32 mouse cellular contexts compared by ENCODE assay signal in the genomic region with DNA sequence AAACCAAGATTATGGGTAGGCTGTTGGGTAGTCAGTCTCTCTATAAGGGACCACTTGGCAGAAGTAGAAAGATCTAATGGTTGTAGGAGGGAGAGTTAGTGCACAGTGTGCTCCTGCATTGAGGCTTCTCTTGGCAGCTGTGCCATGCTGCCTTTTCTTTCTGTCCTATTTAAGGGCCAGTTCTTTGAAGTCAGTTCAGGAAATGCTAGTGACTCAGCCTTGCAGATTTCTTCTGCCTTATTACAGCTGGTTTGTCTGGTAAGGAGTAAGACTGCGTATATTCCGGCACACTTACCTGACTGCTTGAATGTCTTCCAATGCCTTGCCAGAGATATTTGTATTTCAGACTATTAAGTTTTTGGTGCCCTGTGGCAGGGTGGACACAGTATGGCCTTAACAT. TPM values are rescaled to one million over a fixed set of nuclear protein-coding genes. Genes with fewer than 3 reads are reported as not detected.
DNase-seq lines count a peak whose midpoint lies in the region; TF ChIP-seq lines count a peak whose summit lies in the region.
"Had no signal": no experiment of that assay in that cellular context is flagged by ENCODE, and none has a peak within 500 bp of the region (broad histone marks: within the 10 kb centered on the region; RNA-seq: fewer than 3 reads in every experiment).

No protein-coding gene starts in this region.

- no peaks in the 10 kb centered on the region for H3K4me1 ChIP-seq in olfactory bulb, adult 2 months (ENCODE audit: control insufficient read depth, insufficient read depth, low read length)
- H3K4me1 ChIP-seq: embryonic facial prominence, embryonic 10.5 days; embryonic facial prominence, embryonic 15.5 days; forebrain, embryonic 12.5 days; hindbrain, embryonic 15.5 days; midbrain, embryonic 13.5 days had no signal

- no peak overlapping the region for H3K4me3 ChIP-seq in olfactory bulb, adult 2 months (ENCODE audit: insufficient read depth, low read depth, low read length)
- H3K4me3 ChIP-seq: embryonic facial prominence, embryonic 10.5 days; embryonic facial prominence, embryonic 15.5 days; forebrain, embryonic 12.5 days; heart, embryonic 13.5 days; hindbrain, embryonic 10.5 days; hindbrain, embryonic 15.5 days; layer of hippocampus, adult 2 months; liver, embryonic 12.5 days; midbrain, embryonic 13.5 days had no signal

- intact Hi-C loops in left cerebral cortex, postnatal 4 days (cut with DNase I) = no loop called here

- TF ChIP-seq CTCF in olfactory bulb, adult 2 months (IDR thresholded peaks at IDR 0.05; ENCODE audit: insufficient read depth, low read depth, low read length) = no peak

- no peak for TF ChIP-seq POLR2A in olfactory bulb, adult 2 months (IDR thresholded peaks at IDR 0.05; ENCODE audit: insufficient read depth, low read depth, low read length)

- 14% methylated on average over 2 of the region's 2 CpGs for WGBS in olfactory bulb, adult 2 months

- H3K27ac ChIP-seq in olfactory bulb, adult 2 months (ENCODE audit: insufficient read depth, low read depth, low read length) = peak overlapping the region; percentile 80
- H3K27ac ChIP-seq: embryonic facial prominence, embryonic 10.5 days; embryonic facial prominence, embryonic 15.5 days; forebrain, embryonic 12.5 days; heart, embryonic 13.5 days; hindbrain, embryonic 10.5 days; hindbrain, embryonic 15.5 days; layer of hippocampus, adult 2 months; liver, embryonic 12.5 days; midbrain, embryonic 13.5 days; stomach, postnatal 0 days had no signal

- peak; percentile 64 to 80 for DNase-seq in adrenal gland, adult (ENCODE audit: inconsistent age in 2 of 2, low spot score in 1 of 2)
- DNase-seq in adrenal gland, postnatal 14 days = no peak
- peak; percentile 25 to 36 for DNase-seq in left cerebral cortex, adult 18-20 months (ENCODE audit: low spot score in 2 of 2)
- no peak for DNase-seq in left cerebral cortex, postnatal 4 days
- DNase-seq in right cerebral cortex, adult 2 months (ENCODE audit: low spot score in 2 of 2) = peak; percentile 18 to 20
- no peak for DNase-seq in right cerebral cortex, postnatal 14 days
- DNase-seq in layer of hippocampus, postnatal 10 days (ENCODE audit: low spot score in 2 of 2) = no peak
- DNase-seq: cerebellum, adult 8-10 months; cerebellum, postnatal 25 days; forebrain, postnatal 0 days; gastrocnemius, postnatal 36 days; heart, postnatal 10 days; kidney, adult 2 months; kidney, postnatal 36 days; liver, postnatal 0 days; lung, postnatal 36 days; spleen, adult 18-20 months; thymus, adult 2 months had no signal

RNA-seq across cellular contexts. Expression of a gene that starts 20.3 kb away (rescaled TPM):
- 154 and 164 TPM in 2 replicates for total RNA-seq in adrenal gland, postnatal 14 days (2021)
- 100 to 1,000 TPM in 1 of 2 experiments, 10 to 100 TPM in 1; 93.8 to 106 TPM for total RNA-seq in left cerebral cortex, adult 18-20 months (2021)
- total RNA-seq in left cerebral cortex, postnatal 4 days (2021) = 10 to 100 TPM; 83.3 to 89.6 TPM
- polyA plus RNA-seq in olfactory bulb, adult 2 months (2012; ENCODE audit: insufficient read depth, insufficient read length, low replicate concordance, missing spikeins) = 257 TPM in 1 of 2 replicates, not detected in the other
- total RNA-seq in layer of hippocampus, postnatal 10 days (2021) = 10 to 100 TPM; 64.7 to 71.6 TPM

RNA-seq across cellular contexts. Expression of a gene that starts 20.5 kb away (rescaled TPM):
- total RNA-seq in adrenal gland, postnatal 14 days (2021) = 6.0 and 7.3 TPM in 2 replicates
- total RNA-seq in left cerebral cortex, adult 18-20 months (2021) = 1 to 10 TPM; 5.4 to 5.5 TPM
- total RNA-seq in left cerebral cortex, postnatal 4 days (2021) = 1 to 10 TPM; 2.8 to 2.9 TPM
- not detected in 2 replicates for polyA plus RNA-seq in olfactory bulb, adult 2 months (2012; ENCODE audit: insufficient read depth, insufficient read length, low replicate concordance, missing spikeins)
- 1 to 10 TPM; 5.2 to 6.5 TPM for total RNA-seq in layer of hippocampus, postnatal 10 days (2021)

RNA-seq across cellular contexts. Expression of a gene that starts 48.0 kb away (rescaled TPM):
- not detected in 2 replicates for total RNA-seq in adrenal gland, postnatal 14 days (2021)
- total RNA-seq in left cerebral cortex, adult 18-20 months (2021) = not detected
- not detected for total RNA-seq in left cerebral cortex, postnatal 4 days (2021)
- polyA plus RNA-seq in olfactory bulb, adult 2 months (2012; ENCODE audit: insufficient read depth, insufficient read length, low replicate concordance, missing spikeins) = not detected in 2 replicates
- under 1 TPM in 1 of 2 experiments, not detected in 1; 0.11 TPM for total RNA-seq in layer of hippocampus, postnatal 10 days (2021)
- total RNA-seq: adrenal gland, postnatal 4 days; forebrain, postnatal 0 days; gastrocnemius, postnatal 36 days; heart, adult 8-10 months; heart, postnatal 10 days; layer of hippocampus, postnatal 25 days had no signal
- polyA plus RNA-seq: stomach, postnatal 0 days had no signal

RNA-seq across cellular contexts. Expression of a gene that starts 48.5 kb away (rescaled TPM):
- 116 and 118 TPM in 2 replicates for total RNA-seq in adrenal gland, postnatal 14 days (2021)
- total RNA-seq in left cerebral cortex, adult 18-20 months (2021) = 10 to 100 TPM; 82.6 to 87.9 TPM
- total RNA-seq in left cerebral cortex, postnatal 4 days (2021) = 10 to 100 TPM; 86.2 to 91.6 TPM
- polyA plus RNA-seq in olfactory bulb, adult 2 months (2012; ENCODE audit: insufficient read depth, insufficient read length, low replicate concordance, missing spikeins) = not detected in 2 replicates
- total RNA-seq in layer of hippocampus, postnatal 10 days (2021) = 10 to 100 TPM; 98.0 to 98.3 TPM

Comparison
In these comparisons a context has a peak if more than half of its experiments do, and no peak if none do; other contexts are left out.
1. DNase-seq: peak in adrenal gland, adult (2 of 2), left cerebral cortex, adult 18-20 months (2 of 2) and right cerebral cortex, adult 2 months (2 of 2); none in adrenal gland, postnatal 14 days (single experiment), left cerebral cortex, postnatal 4 days (single experiment), right cerebral cortex, postnatal 14 days (single experiment) and layer of hippocampus, postnatal 10 days (0 of 2).